Mouse (Mus musculus): ENCODE measurements around the gene Dlx5.
A peak's percentile ranks its signal among the peaks of the same experiment; 100 is the strongest.

Gene Dlx5

GRCm38 (mm10) chr6:6876231-6876630 is 5.7 kb downstream of the Dlx5 start:
- no peak for DNase-seq (ENCODE audit: low read depth, low spot score)

GRCm38 (mm10) chr6:6875676-6876075 is 6.2 kb downstream of the Dlx5 start:
- DNase-seq (ENCODE audit: low read depth, low spot score) = no peak

- DNase-seq (ENCODE audit: low read depth, low spot score) = no peak
Measured at GRCm38 (mm10) chr6:6875136-6875535, 6.7 kb downstream of the Dlx5 start.

- peak; percentile 74 for DNase-seq (ENCODE audit: low read depth, low spot score)
Measured at GRCm38 (mm10) chr6:6874073-6874771, 7.7 kb downstream of the Dlx5 start.

- DNase-seq (ENCODE audit: low read depth, low spot score) = peak; percentile 25
Measured at GRCm38 (mm10) chr6:6873476-6874072, 8.3 kb downstream of the Dlx5 start.

GRCm38 (mm10) chr6:6872873-6873272 is 9.0 kb downstream of the Dlx5 start:
- no peak for DNase-seq (ENCODE audit: low read depth, low spot score)

- DNase-seq (ENCODE audit: low read depth, low spot score) = no peak
Measured at GRCm38 (mm10) chr6:6871692-6872091, 10.2 kb downstream of the Dlx5 start.

- no peak for DNase-seq (ENCODE audit: low read depth, low spot score)
Measured at GRCm38 (mm10) chr6:6870876-6871420, 10.9 kb downstream of the Dlx5 start.

GRCm38 (mm10) chr6:6869961-6870800 is 11.7 kb downstream of the Dlx5 start:
- no peak for DNase-seq (ENCODE audit: low read depth, low spot score)

GRCm38 (mm10) chr6:6869041-6869685 is 12.7 kb downstream of the Dlx5 start:
- DNase-seq (ENCODE audit: low read depth, low spot score) = no peak

GRCm38 (mm10) chr6:6867031-6867430 is 14.9 kb downstream of the Dlx5 start:
- DNase-seq (ENCODE audit: low read depth, low spot score) = no peak

GRCm38 (mm10) chr6:6864441-6865440 is 17.1 kb downstream of the Dlx5 start:
- peak; percentile 52 for DNase-seq (ENCODE audit: low read depth, low spot score)

- DNase-seq (ENCODE audit: low read depth, low spot score) = peak; percentile 43
Measured at GRCm38 (mm10) chr6:6863955-6864354, 17.9 kb downstream of the Dlx5 start.

GRCm38 (mm10) chr6:6863160-6863870 is 18.6 kb downstream of the Dlx5 start, which contains the start of gene Dlx6:
Gene Dlx6 (plus strand): TSS chr6:6863334.
- peak; percentile 84 for DNase-seq (ENCODE audit: low read depth, low spot score)

GRCm38 (mm10) chr6:6862611-6863010 is 19.3 kb downstream of the Dlx5 start:
- DNase-seq (ENCODE audit: low read depth, low spot score) = peak; percentile 90

GRCm38 (mm10) chr6:6861798-6862428 is 20.0 kb downstream of the Dlx5 start:
- no peak for DNase-seq (ENCODE audit: low read depth, low spot score)

- DNase-seq (ENCODE audit: low read depth, low spot score) = peak; percentile 43
Measured at GRCm38 (mm10) chr6:6861086-6861797, 20.6 kb downstream of the Dlx5 start.

- peak; percentile 53 for DNase-seq (ENCODE audit: low read depth, low spot score)
Measured at GRCm38 (mm10) chr6:6860411-6861085, 21.3 kb downstream of the Dlx5 start.

Measured in ZHBTc4 (cell line).